Mouse (Mus musculus): ENCODE measurements around the gene Efnb3. TPM values are rescaled to one million over a fixed set of nuclear protein-coding genes. Genes with fewer than 3 reads are reported as not detected.

Efnb3 gene
- total RNA-seq, 2 experiments from 2014 or later = 0.35 to 0.69 TPM

DNA sequence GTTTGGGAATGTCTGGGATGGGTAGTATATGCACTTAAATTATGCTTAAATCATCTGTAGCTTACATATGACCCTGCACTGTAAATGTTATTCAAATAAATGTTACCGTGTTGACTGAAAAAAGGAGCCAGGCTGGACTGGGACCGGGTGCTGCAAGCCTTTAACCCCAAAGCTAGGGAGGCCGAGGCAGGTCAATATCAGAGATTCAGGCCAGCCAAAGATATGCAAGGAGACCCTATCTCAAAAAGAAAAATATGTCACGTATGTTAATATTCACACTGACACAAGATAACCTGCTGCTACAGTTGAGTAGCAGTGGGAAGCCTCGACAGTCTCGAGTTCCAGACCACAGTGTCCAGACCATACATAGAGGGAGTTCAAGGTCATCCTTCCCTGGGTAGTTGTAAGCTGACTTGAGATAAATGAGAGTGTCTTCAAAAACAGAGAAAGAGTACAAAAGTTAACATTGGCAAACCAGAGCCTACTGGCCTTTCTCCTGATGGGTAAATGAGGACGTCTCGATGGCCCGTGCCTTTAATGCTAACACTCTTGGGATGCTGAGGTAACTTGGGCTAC is 22.3 kb upstream of the Efnb3 start:
- DNase-seq = no peak

- no peak for DNase-seq
Measured at GRCm38 (mm10) chr11:69581814-69582213, 21.8 kb upstream of the Efnb3 start.

DNA sequence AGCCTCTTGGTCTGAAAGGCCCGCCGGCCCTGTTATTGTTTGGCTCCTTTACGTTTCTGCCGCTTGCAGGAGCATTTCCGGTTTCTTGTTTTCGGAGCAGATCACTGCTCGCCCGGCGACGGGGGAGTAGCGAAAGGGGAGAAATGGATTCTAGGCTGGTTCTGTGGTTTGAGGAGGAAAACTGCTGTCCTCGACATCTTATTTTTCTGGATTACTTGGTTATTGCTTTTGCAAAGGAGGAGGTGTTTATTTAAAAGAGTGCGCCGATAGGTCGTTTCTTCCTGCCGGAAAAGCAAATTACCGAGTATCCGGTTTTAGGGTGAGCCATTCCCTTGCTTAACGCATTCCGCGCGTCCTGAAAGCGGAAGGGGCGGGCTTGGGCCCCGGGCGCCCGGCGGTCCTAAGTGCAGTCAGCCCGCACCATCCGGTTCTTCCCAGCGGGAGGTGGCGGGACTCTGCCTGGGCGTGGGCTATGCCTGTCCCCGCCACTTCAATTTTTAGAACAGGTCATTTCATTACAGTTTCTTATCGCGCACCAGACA is 21.2 kb upstream of the Efnb3 start:
- peak; percentile 88 for DNase-seq

DNA sequence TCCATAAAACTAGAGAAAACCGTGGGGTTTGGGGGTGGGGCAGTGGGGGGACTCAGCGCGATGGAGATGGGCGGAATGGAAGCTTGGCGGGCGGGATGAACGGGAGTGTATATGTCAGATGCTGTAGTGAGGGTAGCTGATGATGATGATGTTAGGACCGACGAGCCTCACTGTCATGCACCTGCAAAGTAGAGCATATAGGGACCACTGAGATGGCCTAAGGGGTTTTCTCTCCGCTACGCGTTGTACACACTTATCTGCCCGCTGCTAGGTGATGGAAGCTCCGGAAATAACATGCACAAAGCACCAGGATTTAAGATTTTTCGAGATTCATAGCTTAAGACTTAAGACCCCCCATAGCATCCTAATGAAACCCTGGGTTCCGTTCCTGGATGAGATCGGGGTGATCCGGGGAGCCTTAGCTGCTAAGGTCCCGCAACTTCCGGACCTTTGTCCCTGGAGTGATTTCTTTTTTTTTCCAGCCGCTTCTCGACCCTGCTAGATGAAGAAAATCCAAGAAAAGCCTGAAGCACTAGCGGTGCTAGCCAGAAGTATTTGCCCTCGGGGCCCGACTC is 20.7 kb upstream of the Efnb3 start:
- DNase-seq = no peak

DNA sequence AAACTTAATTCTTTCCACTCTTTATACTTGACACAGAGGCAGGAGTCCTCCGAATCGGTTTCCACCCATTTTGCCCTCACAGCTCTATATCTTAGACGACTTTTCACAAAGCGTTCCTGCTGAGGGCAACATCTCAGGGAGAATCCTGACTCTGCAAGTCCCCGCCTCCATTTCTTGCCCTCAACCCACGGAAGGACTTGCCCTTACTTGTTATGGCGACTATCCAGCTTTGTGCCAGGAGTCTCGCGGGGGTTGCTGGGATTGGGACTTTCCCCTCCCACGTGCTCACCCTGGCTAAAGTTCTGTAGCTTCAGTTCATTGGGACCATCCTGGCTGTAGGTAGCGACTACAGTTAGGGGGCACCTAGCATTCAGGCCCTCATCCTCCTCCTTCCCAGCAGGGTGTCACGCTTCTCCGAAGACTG is 20.1 kb upstream of the Efnb3 start, which contains the start of the genes Wrap53 and Trp53:
Wrap53 (minus strand) TSS at position 165 of the 424 bp plus-strand sequence.
Trp53 (plus strand) TSS at position 269 of the 424 bp plus-strand sequence.
- DNase-seq = peak; percentile 90

GRCm38 (mm10) chr11:69579128-69580017 is 19.4 kb upstream of the Efnb3 start:
- DNase-seq = peak; percentile 96

DNA sequence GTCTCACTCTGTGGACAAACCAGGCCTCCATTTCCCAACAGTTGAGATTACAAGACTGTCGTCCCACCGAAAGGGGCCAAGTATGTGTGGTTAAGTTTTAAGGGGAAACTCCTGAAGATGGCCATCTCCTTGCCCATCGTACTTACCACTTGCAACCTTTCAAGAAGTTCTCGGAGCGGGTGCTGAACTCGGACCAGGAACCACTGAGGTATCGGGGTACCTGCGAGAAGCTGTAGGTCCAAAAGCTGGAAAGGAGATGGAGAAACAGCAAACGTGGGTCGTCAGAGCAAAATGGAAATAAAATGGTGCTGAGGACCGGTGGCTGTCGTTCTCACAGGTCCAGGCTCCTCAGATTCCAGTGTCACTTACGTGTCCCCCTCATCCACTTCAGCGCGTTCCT is 18.3 kb upstream of the Efnb3 start:
- DNase-seq = no peak

DNA sequence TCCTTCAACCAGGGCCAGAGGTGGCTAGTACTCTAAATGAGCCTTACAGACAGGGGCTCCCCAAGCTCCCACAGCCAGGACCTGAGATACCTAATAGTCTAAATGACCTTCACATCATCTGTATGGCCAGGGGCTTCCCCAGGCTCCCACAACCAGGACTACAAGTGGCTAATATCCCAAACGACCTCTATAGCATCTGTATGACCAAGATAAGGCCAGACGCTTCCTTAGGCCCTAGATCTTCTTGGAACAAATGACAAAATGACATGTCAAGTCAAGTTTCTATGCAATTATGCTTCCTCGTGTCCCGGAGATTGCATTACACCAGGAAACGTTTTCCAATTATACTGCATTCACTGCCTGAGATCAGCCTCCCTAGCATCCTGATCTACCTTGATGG is 16.3 kb upstream of the Efnb3 start:
- no peak for DNase-seq

DNA sequence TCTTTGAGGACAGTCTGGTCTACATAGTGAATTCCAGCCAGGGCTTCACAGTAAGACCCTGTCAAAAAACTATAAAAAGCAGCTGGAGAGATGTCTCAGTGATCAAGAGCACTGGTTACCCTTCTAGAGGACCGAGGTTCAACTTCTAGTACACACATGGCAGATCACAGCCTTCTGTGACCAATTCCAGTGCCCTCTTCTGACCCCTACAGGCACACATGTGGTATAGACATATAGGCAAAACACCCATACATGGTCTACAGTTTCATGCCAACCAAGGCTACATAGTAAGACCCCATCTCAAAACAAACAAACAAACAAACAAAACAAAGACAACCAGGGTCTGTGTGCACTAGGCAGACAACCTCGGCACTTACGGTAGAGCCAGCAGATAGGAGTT is 15.2 kb upstream of the Efnb3 start:
- no peak for DNase-seq

DNA sequence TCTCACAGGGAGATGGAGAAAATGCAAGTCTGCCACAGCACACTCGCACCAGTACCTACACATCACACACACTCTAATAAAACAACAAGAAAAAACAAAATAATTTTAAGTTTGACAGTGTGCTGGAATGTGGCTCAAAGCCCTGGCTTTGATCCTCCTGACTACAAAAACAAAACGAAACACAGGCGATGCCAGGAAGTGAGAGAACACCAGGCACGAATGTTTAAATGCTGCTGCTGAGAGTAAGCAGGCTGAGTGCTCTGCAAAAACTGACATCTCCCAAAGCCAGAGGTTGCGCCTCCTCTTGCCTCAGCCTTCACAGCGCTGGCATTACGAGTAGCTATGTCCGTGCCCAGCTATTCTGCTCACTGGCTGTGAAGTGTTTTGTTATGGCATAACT is 5.1 kb upstream of the Efnb3 start:
- no peak for DNase-seq

GRCm38 (mm10) chr11:69564391-69564790 is 4.4 kb upstream of the Efnb3 start:
- DNase-seq = no peak

DNA sequence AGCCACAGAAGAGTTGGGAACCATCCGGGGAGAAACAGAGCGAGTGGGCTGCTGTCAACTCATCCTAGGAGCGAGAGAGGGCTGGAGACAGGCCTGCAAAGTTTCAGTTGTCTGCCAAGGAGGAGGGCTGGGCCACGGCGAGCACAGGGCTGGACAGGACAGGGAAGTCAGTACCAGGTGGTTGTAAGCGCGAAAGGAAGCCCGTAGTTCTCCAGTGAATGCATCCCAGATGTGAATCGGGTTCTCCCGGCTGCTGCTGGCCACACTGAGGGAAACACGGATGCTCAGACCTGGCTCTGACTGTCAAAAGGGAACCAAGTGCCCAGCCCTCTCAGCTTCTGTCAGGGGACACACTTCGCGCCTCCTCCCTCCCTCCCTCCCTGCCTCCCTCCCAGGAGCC is 3.4 kb upstream of the Efnb3 start:
- no peak for DNase-seq

DNA sequence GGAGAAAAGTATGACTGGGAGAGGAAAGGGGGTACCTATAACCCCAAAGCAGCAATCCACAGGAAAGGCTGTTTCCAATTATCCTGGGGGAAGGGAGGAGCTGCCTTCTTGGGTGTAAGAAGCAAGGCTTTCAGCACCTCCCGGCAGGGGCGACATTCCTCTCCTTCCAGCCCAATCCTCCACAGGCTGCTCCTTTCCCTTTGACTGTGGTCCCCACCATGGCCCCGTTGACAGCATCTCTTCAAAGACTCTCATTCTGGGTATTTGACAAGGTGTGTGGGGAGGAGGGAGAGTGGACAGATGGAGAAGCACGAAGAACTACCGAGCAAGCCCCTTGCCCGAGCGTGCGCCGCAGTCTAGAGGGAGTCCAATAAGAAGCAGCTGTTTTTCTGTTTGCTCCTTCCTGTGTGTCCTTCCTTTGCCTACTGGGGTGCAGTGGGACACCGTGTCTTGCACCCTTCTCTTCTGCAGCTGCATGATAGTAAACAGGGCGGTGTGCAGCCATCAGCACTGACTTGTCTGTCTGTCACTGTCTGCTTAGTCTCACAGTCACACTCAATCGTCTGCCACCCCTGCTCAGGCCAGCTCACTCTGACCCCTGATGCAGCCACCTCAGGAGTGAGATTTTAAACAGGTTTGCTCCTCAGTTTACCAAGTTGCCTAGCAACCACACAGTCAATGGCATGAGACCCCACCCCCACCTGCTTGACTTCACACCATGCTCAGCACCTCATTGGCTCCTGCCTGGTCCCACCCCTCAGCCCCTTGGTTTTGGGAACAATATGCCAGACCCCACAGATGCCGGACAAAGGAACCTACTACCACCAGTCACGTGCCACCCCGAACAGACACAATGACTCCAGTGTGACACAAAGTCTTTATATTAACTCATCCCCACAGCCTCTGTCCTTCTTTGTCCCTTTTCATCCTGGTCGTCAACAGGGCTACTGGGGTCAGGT is 1.2 kb upstream of the Efnb3 start:
- no peak for DNase-seq

- DNase-seq = no peak
Measured at GRCm38 (mm10) chr11:69559183-69559582, 822 bp downstream of the Efnb3 start.

- no peak for DNase-seq
Measured at GRCm38 (mm10) chr11:69558756-69559155, 1.2 kb downstream of the Efnb3 start.

- no peak for DNase-seq
Measured at GRCm38 (mm10) chr11:69557381-69557958, 2.5 kb downstream of the Efnb3 start.

- no peak for DNase-seq
Measured at GRCm38 (mm10) chr11:69554539-69555140, 5.4 kb downstream of the Efnb3 start.

- no peak for DNase-seq
Measured at GRCm38 (mm10) chr11:69553341-69553721, 6.7 kb downstream of the Efnb3 start.

- DNase-seq = no peak
Measured at GRCm38 (mm10) chr11:69552622-69553340, 7.2 kb downstream of the Efnb3 start.

- no peak for DNase-seq
Measured at GRCm38 (mm10) chr11:69551310-69551709, 8.7 kb downstream of the Efnb3 start.
